8 mouse cellular contexts compared by ENCODE assay signal in genomic region chr2:52958535-52959290, GRCm38 (mm10).
A peak's percentile ranks its signal among the peaks of the same experiment; 100 is the strongest.
DNase-seq lines count a peak whose midpoint lies in the region; ATAC-seq and TF ChIP-seq lines count a peak whose summit lies in the region.

No protein-coding gene starts in this region.

- no peaks in the 10 kb centered on the region for H3K36me3 ChIP-seq in ES-E14 (ENCODE audit: control insufficient read depth, insufficient read depth, low read length, poor library complexity, severe bottlenecking)
- no peaks in the 10 kb centered on the region for H3K36me3 ChIP-seq in forebrain, embryonic 11.5 days (ENCODE audit: control insufficient read depth, insufficient read depth, low read length)
- H3K36me3 ChIP-seq in heart, embryonic 16.5 days (ENCODE audit: control insufficient read depth, insufficient read depth) = no peaks in the 10 kb centered on the region

- peaks cover 32 to 42% of the 10 kb centered on the region in 2 experiments for H3K4me1 ChIP-seq in ES-E14 (ENCODE audit: control insufficient read depth in 2 of 2, insufficient read depth in 2 of 2, low read length in 2 of 2, poor library complexity in 1 of 2)
- peaks cover 15% of the 10 kb centered on the region for H3K4me1 ChIP-seq in forebrain, embryonic 11.5 days (replicated peaks; ENCODE audit: control insufficient read depth, insufficient read depth, low read length)
- H3K4me1 ChIP-seq in heart, embryonic 16.5 days (ENCODE audit: control insufficient read depth, insufficient read depth, low read length) = peaks cover 18% of the 10 kb centered on the region; the same call in 1 of the 2 replicates

- in situ Hi-C loops in ES-E14 (cut with MboI; ENCODE audit: low sequenced_read_pairs in 2 of 2, unreplicated experiment in 2 of 2) = no loop called here

- H3K27me3 ChIP-seq in forebrain, embryonic 11.5 days (ENCODE audit: control insufficient read depth, insufficient read depth, low read length) = no peaks in the 10 kb centered on the region
- H3K27me3 ChIP-seq in heart, embryonic 16.5 days (ENCODE audit: control insufficient read depth, insufficient read depth, low read length) = no peaks in the 10 kb centered on the region

- DNase-seq in ES-E14 (ENCODE audit: low read depth, low spot score) = peak; percentile 68
- DNase-seq in brain, embryonic 14.5 days (ENCODE audit: low read depth) = peak; percentile 92
- peak; percentile 74 for DNase-seq in forebrain, embryonic 11.5 days (ENCODE audit: low spot score)
- DNase-seq in kidney, postnatal 10 days = peak; percentile 88
- peak; percentile 35 for DNase-seq in lung, postnatal 25 days (ENCODE audit: low spot score)
- DNase-seq in retina, postnatal 7 days (ENCODE audit: low read depth, low spot score) = peak; percentile 52

- H3K9ac ChIP-seq in ES-E14 (ENCODE audit: insufficient read depth, low read depth, low read length, poor library complexity, severe bottlenecking) = peak overlapping the region; percentile 62
- H3K9ac ChIP-seq in forebrain, embryonic 11.5 days (ENCODE audit: low read length) = 0 out of 2 replicates have a peak overlapping the region, but pooled peaks have one; percentile 7
- peak overlapping the region; percentile 47; the same call in 1 of the 2 replicates for H3K9ac ChIP-seq in heart, embryonic 16.5 days (ENCODE audit: low read length)

- WGBS in forebrain, embryonic 11.5 days = 2% methylated on average over 15 of the region's 15 CpGs
- WGBS in heart, embryonic 16.5 days = 13% methylated on average over 15 of the region's 15 CpGs

- no peak for TF ChIP-seq CTCF in brain, embryonic 14.5 days (IDR thresholded peaks at IDR 0.05; ENCODE audit: borderline replicate concordance, extremely low read depth, insufficient read depth, insufficient read length)

- no peaks in the 10 kb centered on the region for H3K9me3 ChIP-seq in ES-E14 (ENCODE audit: control insufficient read depth, insufficient read depth, low read depth, low read length)
- no peaks in the 10 kb centered on the region; the same call in 1 of the 2 replicates for H3K9me3 ChIP-seq in forebrain, embryonic 11.5 days (ENCODE audit: control insufficient read depth, low read length)
- no peaks in the 10 kb centered on the region for H3K9me3 ChIP-seq in heart, embryonic 16.5 days (replicated peaks; ENCODE audit: control insufficient read depth, low read length)

- peak overlapping the region; percentile 98 for H3K27ac ChIP-seq in ES-E14 (ENCODE audit: insufficient read depth, low read depth, low read length, poor library complexity, severe bottlenecking)
- peak overlapping the region; percentile 42; the same call in 1 of the 2 replicates for H3K27ac ChIP-seq in forebrain, embryonic 11.5 days (ENCODE audit: low read depth, low read length)
- no peak overlapping the region for H3K27ac ChIP-seq in heart, embryonic 16.5 days (ENCODE audit: low read length)

- H3K4me2 ChIP-seq in forebrain, embryonic 11.5 days (ENCODE audit: low read depth, low read length, severe bottlenecking) = peak overlapping the region; percentile 33
- H3K4me2 ChIP-seq in heart, embryonic 16.5 days (ENCODE audit: low read depth, low read length) = peak overlapping the region; percentile 63

- ATAC-seq in forebrain, embryonic 11.5 days (replicated peaks; ENCODE audit: low FRiP score) = peak; percentile 85
- ATAC-seq in heart, embryonic 16.5 days (replicated peaks; ENCODE audit: extremely low read depth, insufficient read depth, low FRiP score) = peak; percentile 77
- ATAC-seq in inflammation-experienced regulatory T-cells, adult 6 months = no peak

- H3K4me3 ChIP-seq in ES-E14 (ENCODE audit: insufficient read depth in 1 of 2, low read depth in 1 of 2, low read length in 2 of 2, poor library complexity in 1 of 2, severe bottlenecking in 1 of 2) = peak overlapping the region; percentile 34 to 53
- H3K4me3 ChIP-seq in forebrain, embryonic 11.5 days (ENCODE audit: low read depth, low read length) = no peak overlapping the region
- H3K4me3 ChIP-seq in heart, embryonic 16.5 days (ENCODE audit: low read length) = peak overlapping the region; percentile 34

- no peak for TF ChIP-seq POLR2A in brain, embryonic 14.5 days (IDR thresholded peaks at IDR 0.05; ENCODE audit: borderline replicate concordance, extremely low read depth, insufficient read depth, insufficient read length, poor library complexity, severe bottlenecking)

TF ChIP-seq in ES-E14, 5 proteins besides CTCF, POLR2A, EP300 and RAD21:
- TF ChIP-seq CHD2 (IDR thresholded peaks at IDR 0.05; ENCODE audit: low read depth, low read length) (0 out of 2 replicates have a peak, but pooled peaks have one; percentile 15), ZNF384 (IDR thresholded peaks at IDR 0.05; ENCODE audit: low read depth, low read length) (peak; percentile 89), HCFC1 (IDR thresholded peaks at IDR 0.05; ENCODE audit: borderline replicate concordance, insufficient read depth, low read length) (no peak)

Comparison
In these comparisons a context has a peak if more than half of its experiments do, and no peak if none do; other contexts are left out.
1. DNase-seq: peak in every context shown above with its lines; median percentile 92 in brain, embryonic 14.5 days; 88 in kidney, postnatal 10 days; 74 in forebrain, embryonic 11.5 days; 68 in ES-E14; 52 in retina, postnatal 7 days; 35 in lung, postnatal 25 days.
2. H3K9ac ChIP-seq: peak in every context shown above with its lines; median percentile 62 in ES-E14; 47 in heart, embryonic 16.5 days; 7 in forebrain, embryonic 11.5 days.